Mouse (Mus musculus): ENCODE measurements around the gene Tctn1. TPM values are rescaled to one million over a fixed set of nuclear protein-coding genes. Genes with fewer than 3 reads are reported as not detected.

The Tctn1 gene
- polyA plus RNA-seq, 1 experiment from 2014 or later: 6.5 TPM

DNA sequence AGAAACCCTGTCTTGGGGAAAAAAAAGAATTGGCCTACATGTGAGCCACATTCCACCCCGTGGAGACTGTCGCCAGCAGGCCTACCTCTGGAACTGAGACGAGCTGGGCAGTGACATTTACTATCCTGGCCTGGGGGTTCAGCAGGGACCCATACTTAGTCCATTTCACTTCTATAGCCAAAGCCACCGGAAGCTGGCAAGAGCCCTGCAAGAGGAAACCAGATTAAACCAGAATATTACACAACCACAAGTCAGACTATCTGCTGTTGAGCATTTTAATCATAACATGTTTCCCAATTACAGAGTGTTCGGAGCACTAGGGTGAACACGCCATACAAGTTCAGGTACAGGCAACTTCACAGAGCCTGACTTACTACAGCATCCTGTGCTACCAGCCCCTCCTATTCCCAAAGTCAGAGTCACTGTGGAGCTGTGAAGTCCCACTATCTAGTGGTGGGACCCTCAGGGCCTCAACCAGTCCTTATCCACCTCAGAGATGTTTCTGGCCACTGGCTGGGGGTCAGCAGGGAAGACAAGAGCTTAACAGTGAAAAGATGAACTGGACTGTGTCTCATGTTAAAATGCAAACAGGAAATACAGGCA lies 21.6 kb downstream of the Tctn1 start:
- Histone ChIP-seq H3K27ac (no peak overlapping the region), H3K4me3 (replicated peaks; ENCODE audit: low read length) (no peak overlapping the region), H3K27me3 (ENCODE audit: control insufficient read depth, insufficient read depth, low read length) (no peaks in the 10 kb centered on the region), H3K36me3 (replicated peaks; ENCODE audit: control insufficient read depth, insufficient read depth) (peaks cover 31% of the 10 kb centered on the region), H3K4me1 (replicated peaks; ENCODE audit: control insufficient read depth, insufficient read depth, low read length) (peaks cover 5% of the 10 kb centered on the region; the same call in 1 of the 2 replicates), H3K9me3 (ENCODE audit: control insufficient read depth, low read length) (no peaks in the 10 kb centered on the region), H3K4me2 (replicated peaks) (no peak overlapping the region), H3K9ac (no peak overlapping the region)
- DNase-seq (ENCODE audit: low spot score) (no peak), ATAC-seq (ENCODE audit: low FRiP score) (no peak)
- 92% methylated on average over 6 of the region's 6 CpGs for WGBS

DNA sequence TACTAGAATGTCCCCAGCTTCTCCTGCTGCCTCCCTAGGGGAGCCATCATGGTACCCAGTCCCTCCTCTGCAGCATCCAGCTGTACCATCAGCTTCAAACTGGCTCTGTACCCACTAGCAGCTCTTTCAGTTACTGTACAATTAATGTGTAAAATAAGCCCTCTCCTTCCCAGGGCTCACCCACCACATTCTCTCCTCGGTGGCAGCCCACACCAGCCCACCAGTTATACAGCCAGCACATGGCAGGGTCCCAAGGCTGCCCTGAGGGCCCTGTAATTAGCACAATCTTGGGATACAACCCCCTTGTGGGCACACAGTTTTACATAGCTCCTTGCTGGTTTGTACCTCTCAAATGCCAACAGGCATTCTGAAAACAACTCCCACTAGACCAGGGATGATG lies 23.3 kb downstream of the Tctn1 start:
- Histone ChIP-seq H3K4me2 (replicated peaks) (no peak overlapping the region), H3K9me3 (ENCODE audit: control insufficient read depth, low read length) (no peaks in the 10 kb centered on the region), H3K27me3 (ENCODE audit: control insufficient read depth, insufficient read depth, low read length) (no peaks in the 10 kb centered on the region), H3K36me3 (replicated peaks; ENCODE audit: control insufficient read depth, insufficient read depth) (peaks cover 15% of the 10 kb centered on the region), H3K4me1 (replicated peaks; ENCODE audit: control insufficient read depth, insufficient read depth, low read length) (peaks cover 5% of the 10 kb centered on the region; the same call in 1 of the 2 replicates), H3K9ac (no peak overlapping the region), H3K27ac (no peak overlapping the region), H3K4me3 (replicated peaks; ENCODE audit: low read length) (no peak overlapping the region)
- ATAC-seq (ENCODE audit: low FRiP score) (no peak), DNase-seq (ENCODE audit: low spot score) (no peak)
- whole genome bisulfite sequencing: 50% methylated on average over 1 of the region's 1 CpGs

DNA sequence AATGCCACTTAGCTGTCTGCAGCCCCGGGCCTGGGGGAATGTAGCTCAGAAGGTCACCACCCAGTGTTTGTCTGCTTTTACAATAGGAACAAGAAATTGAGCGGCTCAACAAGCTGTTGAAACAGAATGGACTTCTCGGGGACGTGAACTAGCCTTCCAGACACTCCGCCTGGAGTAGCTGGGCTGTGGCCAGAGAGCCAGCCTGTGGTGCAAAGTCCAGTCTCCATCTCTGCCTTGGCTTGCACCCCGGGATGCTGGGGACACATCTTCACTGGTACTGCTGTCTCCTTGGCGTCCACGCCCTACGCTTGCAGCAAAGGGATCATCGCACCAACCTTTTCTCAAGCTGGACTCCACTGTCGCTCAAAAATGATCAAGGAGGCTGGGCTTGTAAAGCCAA lies 23.7 kb downstream of the Tctn1 start:
- DNase-seq (ENCODE audit: low spot score): no peak
- Histone ChIP-seq H3K27ac (no peak overlapping the region), H3K27me3 (ENCODE audit: control insufficient read depth, insufficient read depth, low read length) (no peaks in the 10 kb centered on the region), H3K9ac (no peak overlapping the region), H3K4me2 (replicated peaks) (no peak overlapping the region), H3K36me3 (replicated peaks; ENCODE audit: control insufficient read depth, insufficient read depth) (peaks cover 10% of the 10 kb centered on the region), H3K4me3 (replicated peaks; ENCODE audit: low read length) (no peak overlapping the region), H3K9me3 (ENCODE audit: control insufficient read depth, low read length) (no peaks in the 10 kb centered on the region), H3K4me1 (replicated peaks; ENCODE audit: control insufficient read depth, insufficient read depth, low read length) (peaks cover 5% of the 10 kb centered on the region; the same call in 1 of the 2 replicates)
- WGBS: 84% methylated on average over 11 of the region's 11 CpGs
- ATAC-seq (ENCODE audit: low FRiP score): no peak

DNA sequence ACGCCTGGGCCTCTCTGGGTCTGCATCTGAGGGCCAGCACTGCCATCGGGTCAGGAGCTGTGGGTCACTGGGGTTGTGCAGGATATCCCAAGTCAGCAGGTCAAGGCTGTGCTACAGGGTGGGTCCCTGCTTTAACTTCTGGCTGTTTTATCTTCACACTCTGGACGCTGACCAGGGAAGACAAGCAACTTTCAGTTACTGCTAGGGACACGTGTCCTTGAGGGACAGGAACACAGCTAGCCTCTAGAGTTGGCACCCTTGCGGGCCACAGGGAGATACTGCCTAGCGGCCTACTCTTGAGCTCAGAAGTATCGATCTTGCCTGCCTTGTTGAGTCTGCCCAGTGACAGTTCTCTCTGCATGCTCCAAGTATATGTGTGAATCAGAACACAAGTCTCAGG lies 24.6 kb downstream of the Tctn1 start:
- 88% methylated on average over 7 of the region's 7 CpGs for WGBS
- no peaks in the 10 kb centered on the region for H3K27me3 ChIP-seq (ENCODE audit: control insufficient read depth, insufficient read depth, low read length)
- DNase-seq (ENCODE audit: low spot score): no peak
- H3K9me3 ChIP-seq (ENCODE audit: control insufficient read depth, low read length): no peaks in the 10 kb centered on the region
- H3K4me3 ChIP-seq (replicated peaks; ENCODE audit: low read length): no peak overlapping the region
- peaks cover 8% of the 10 kb centered on the region for H3K36me3 ChIP-seq (replicated peaks; ENCODE audit: control insufficient read depth, insufficient read depth)
- no peak overlapping the region for H3K9ac ChIP-seq
- ATAC-seq (ENCODE audit: low FRiP score): no peak
- H3K27ac ChIP-seq: no peak overlapping the region
- no peak overlapping the region for H3K4me2 ChIP-seq (replicated peaks)
- H3K4me1 ChIP-seq (replicated peaks; ENCODE audit: control insufficient read depth, insufficient read depth, low read length): peaks cover 5% of the 10 kb centered on the region; the same call in 1 of the 2 replicates

DNA sequence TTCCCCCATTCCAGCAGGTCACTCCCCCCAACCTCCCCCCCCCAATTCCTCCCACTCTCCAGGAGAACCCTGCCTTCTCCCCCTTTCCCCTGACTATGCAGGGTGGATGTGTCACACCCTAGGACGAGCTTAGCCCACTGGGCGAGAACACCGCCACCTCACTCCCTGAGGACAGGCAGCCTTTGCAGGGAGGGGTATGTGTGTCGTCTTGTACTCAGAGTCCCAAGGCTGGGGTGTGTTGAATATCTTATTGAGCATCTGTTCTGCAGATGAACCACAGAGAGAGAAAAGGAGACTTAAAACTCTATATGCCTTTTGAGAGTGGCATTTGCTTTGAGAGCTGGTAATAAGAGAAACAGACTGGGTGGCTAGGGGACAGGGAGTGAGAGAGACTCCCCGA lies 27.1 kb downstream of the Tctn1 start:
- Histone ChIP-seq H3K36me3 (replicated peaks; ENCODE audit: control insufficient read depth, insufficient read depth) (peaks cover 6% of the 10 kb centered on the region), H3K9ac (no peak overlapping the region), H3K4me3 (replicated peaks; ENCODE audit: low read length) (no peak overlapping the region), H3K27ac (no peak overlapping the region), H3K4me1 (replicated peaks; ENCODE audit: control insufficient read depth, insufficient read depth, low read length) (no peaks in the 10 kb centered on the region), H3K4me2 (replicated peaks) (no peak overlapping the region), H3K9me3 (ENCODE audit: control insufficient read depth, low read length) (no peaks in the 10 kb centered on the region), H3K27me3 (ENCODE audit: control insufficient read depth, insufficient read depth, low read length) (no peaks in the 10 kb centered on the region)
- DNase-seq (ENCODE audit: low spot score) (no peak), ATAC-seq (ENCODE audit: low FRiP score) (no peak)
- 69% methylated on average over 5 of the region's 5 CpGs for WGBS

DNA sequence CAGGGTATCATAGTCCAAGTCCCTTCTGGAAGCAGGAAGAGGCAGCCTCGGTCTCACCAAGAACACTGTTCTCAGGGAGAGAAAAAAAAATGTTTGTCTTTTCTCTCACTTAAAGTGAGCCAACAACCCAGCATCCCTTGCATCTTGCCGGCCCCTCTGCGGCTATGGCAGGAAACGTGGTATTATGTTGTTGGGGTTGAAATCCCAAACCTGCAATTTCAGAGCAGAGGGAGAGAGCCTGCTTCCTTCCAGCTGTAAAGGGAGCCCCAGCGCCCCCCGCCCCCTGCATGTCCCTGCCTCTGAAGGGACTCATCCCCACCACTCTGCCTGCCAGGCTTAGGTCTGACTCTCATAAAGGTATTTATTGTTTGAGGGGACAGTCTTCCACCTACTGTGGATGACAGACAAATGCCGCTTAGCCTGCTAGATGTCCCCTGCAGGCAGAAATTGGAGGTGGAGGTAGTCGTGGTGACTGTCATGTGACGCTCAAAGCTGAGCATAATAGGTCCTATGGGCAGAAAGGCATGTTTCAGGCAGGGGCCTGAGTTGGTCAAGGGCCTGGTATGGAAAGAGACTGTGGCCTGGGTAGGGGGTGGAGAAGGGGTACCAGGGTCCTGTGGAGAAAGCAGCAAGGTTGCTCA lies 28.9 kb downstream of the Tctn1 start:
- no peak overlapping the region for H3K27ac ChIP-seq
- H3K4me2 ChIP-seq (replicated peaks): no peak overlapping the region
- H3K4me1 ChIP-seq (replicated peaks; ENCODE audit: control insufficient read depth, insufficient read depth, low read length): no peaks in the 10 kb centered on the region
- H3K4me3 ChIP-seq (replicated peaks; ENCODE audit: low read length): no peak overlapping the region
- no peak overlapping the region for H3K9ac ChIP-seq
- no peaks in the 10 kb centered on the region for H3K27me3 ChIP-seq (ENCODE audit: control insufficient read depth, insufficient read depth, low read length)
- WGBS: 70% methylated on average over 9 of the region's 9 CpGs
- DNase-seq (ENCODE audit: low spot score) (no peak), ATAC-seq (ENCODE audit: low FRiP score) (no peak)
- H3K36me3 ChIP-seq (replicated peaks; ENCODE audit: control insufficient read depth, insufficient read depth): no peaks in the 10 kb centered on the region; the same call in 1 of the 2 replicates
- H3K9me3 ChIP-seq (ENCODE audit: control insufficient read depth, low read length): no peaks in the 10 kb centered on the region

DNA sequence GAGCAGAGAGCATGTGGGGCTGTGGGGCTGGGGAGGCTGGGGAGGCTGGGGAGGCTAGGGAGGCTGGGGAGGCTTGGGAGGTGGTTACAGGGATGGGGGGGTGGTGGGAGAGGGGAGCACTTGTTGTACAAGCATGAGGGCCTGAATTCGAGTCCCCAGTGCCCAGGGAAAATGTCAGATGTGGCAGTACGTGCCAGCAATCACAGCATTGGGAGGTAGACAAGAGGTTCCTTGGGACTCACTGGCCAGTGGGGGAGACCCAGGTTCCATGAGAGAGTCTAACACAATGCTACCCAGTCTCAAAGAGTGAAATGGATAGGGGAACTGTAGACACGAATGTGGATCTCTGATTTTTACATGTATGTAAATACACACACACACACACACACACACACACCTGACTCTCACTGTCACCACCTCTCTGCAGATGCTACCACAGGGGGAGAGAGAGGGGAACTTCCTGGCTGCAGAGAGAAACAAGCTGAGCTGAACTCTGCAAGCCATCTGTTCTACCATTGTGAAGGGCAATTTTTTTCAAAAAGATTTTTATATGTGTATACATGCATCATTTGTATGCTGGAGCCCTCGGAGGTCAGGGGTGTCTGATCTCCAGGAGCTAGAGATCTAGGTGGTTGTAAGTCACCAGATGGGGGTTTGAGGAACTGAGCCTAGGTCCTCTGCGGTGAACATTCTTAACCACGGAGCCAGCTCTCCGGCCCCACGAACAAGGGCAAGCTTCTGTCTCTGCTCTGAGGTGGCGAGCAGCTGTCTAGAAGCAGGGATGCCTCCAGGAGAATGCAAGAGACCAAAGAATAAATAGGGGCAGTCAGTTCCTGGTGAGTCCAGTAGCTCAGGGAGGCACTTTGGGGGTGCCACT lies 29.7 kb downstream of the Tctn1 start:
- Histone ChIP-seq H3K27ac (no peak overlapping the region), H3K4me1 (replicated peaks; ENCODE audit: control insufficient read depth, insufficient read depth, low read length) (no peaks in the 10 kb centered on the region), H3K4me3 (replicated peaks; ENCODE audit: low read length) (no peak overlapping the region), H3K4me2 (replicated peaks) (no peak overlapping the region), H3K27me3 (ENCODE audit: control insufficient read depth, insufficient read depth, low read length) (no peaks in the 10 kb centered on the region), H3K36me3 (replicated peaks; ENCODE audit: control insufficient read depth, insufficient read depth) (no peaks in the 10 kb centered on the region; the same call in 1 of the 2 replicates), H3K9ac (no peak overlapping the region), H3K9me3 (ENCODE audit: control insufficient read depth, low read length) (no peaks in the 10 kb centered on the region)
- no peak for DNase-seq (ENCODE audit: low spot score)
- ATAC-seq (ENCODE audit: low FRiP score): no peak
- 82% methylated on average over 9 of the region's 9 CpGs for WGBS

DNA sequence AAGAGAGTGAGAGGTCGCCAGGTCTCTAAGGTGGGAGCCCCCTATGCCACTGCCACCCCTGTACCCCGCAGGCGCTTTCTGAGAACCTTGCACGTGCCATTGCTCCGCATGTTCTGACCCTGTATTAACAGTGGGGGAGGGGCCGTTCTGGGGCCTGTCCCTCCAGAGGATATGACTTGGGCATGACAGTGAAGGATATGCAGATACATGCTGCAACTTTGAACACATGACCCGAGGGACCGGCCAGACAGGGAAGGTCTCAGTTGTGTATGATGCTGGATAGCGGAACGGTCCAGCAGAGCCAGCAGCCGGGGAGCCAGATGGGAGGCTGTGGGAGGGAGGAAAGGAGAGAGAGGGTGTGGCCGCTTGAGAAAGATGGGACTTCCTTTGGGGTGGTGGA lies 30.6 kb downstream of the Tctn1 start:
- Histone ChIP-seq H3K4me1 (replicated peaks; ENCODE audit: control insufficient read depth, insufficient read depth, low read length) (no peaks in the 10 kb centered on the region), H3K27ac (no peak overlapping the region), H3K9ac (no peak overlapping the region), H3K36me3 (replicated peaks; ENCODE audit: control insufficient read depth, insufficient read depth) (no peaks in the 10 kb centered on the region; the same call in 1 of the 2 replicates), H3K9me3 (ENCODE audit: control insufficient read depth, low read length) (no peaks in the 10 kb centered on the region), H3K4me2 (replicated peaks) (no peak overlapping the region), H3K4me3 (replicated peaks; ENCODE audit: low read length) (no peak overlapping the region), H3K27me3 (ENCODE audit: control insufficient read depth, insufficient read depth, low read length) (no peaks in the 10 kb centered on the region)
- 78% methylated on average over 12 of the region's 12 CpGs for WGBS
- ATAC-seq (ENCODE audit: low FRiP score) (no peak), DNase-seq (ENCODE audit: low spot score) (no peak)

DNA sequence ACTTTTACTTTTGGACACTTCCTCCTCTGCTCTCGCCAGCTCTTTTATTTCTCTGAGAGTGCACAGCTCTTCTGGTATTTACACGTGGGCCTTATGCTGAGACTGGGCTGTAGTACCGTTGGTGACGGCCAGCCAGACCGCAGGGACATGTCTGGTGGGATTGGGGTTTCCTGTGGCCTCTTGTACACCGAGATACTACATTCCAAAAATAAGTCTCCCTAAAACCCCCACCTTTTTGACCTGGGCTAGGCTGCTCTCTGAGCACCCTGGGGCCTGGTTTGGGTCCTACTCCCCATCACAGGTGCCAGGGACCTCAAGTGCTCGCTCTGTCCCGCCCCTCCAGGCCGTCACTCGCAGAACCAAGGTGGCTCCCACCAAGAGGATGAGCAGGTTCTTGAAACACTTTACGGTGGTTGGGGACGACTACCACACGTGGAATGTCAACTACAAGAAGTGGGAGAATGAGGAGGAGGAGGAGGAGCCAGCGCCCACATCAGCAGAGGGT lies 31.1 kb downstream of the Tctn1 start:
- Histone ChIP-seq H3K4me1 (replicated peaks; ENCODE audit: control insufficient read depth, insufficient read depth, low read length) (no peaks in the 10 kb centered on the region), H3K9me3 (ENCODE audit: control insufficient read depth, low read length) (no peaks in the 10 kb centered on the region), H3K9ac (no peak overlapping the region), H3K4me3 (replicated peaks; ENCODE audit: low read length) (no peak overlapping the region), H3K36me3 (replicated peaks; ENCODE audit: control insufficient read depth, insufficient read depth) (no peaks in the 10 kb centered on the region; the same call in 1 of the 2 replicates), H3K27me3 (ENCODE audit: control insufficient read depth, insufficient read depth, low read length) (no peaks in the 10 kb centered on the region), H3K27ac (no peak overlapping the region), H3K4me2 (replicated peaks) (no peak overlapping the region)
- no peak for ATAC-seq (ENCODE audit: low FRiP score)
- 88% methylated on average over 14 of the region's 14 CpGs for WGBS
- DNase-seq (ENCODE audit: low spot score): no peak

All from hindbrain, embryonic 14.5 days (tissue).